Mouse (Mus musculus): ENCODE results near the gene Cabcoco1.

Cabcoco1 gene

GRCm38 (mm10) chr10:68507741-68508140, 34.0 kb downstream of the Cabcoco1 start:
- no peak for DNase-seq (ENCODE audit: low spot score)

- no peak for DNase-seq (ENCODE audit: low spot score)
These were observed 35.5 kb downstream of the Cabcoco1 start for GRCm38 (mm10) chr10:68506242-68506641.

- no peak for DNase-seq (ENCODE audit: low spot score)
These were observed 37.0 kb downstream of the Cabcoco1 start for GRCm38 (mm10) chr10:68504586-68505152.

- no peak for DNase-seq (ENCODE audit: low spot score)
These were observed 40.6 kb downstream of the Cabcoco1 start for GRCm38 (mm10) chr10:68501067-68501466.

GRCm38 (mm10) chr10:68495246-68495645, 46.5 kb downstream of the Cabcoco1 start:
- no peak for DNase-seq (ENCODE audit: low spot score)

- DNase-seq (ENCODE audit: low spot score) = no peak
These were observed 50.1 kb downstream of the Cabcoco1 start for GRCm38 (mm10) chr10:68491557-68491956.

GRCm38 (mm10) chr10:68490781-68491180, 50.9 kb downstream of the Cabcoco1 start:
- DNase-seq (ENCODE audit: low spot score) = no peak

GRCm38 (mm10) chr10:68472799-68473198, 68.9 kb downstream of the Cabcoco1 start:
- no peak for DNase-seq (ENCODE audit: low spot score)

GRCm38 (mm10) chr10:68465737-68466327, 75.9 kb downstream of the Cabcoco1 start:
- DNase-seq (ENCODE audit: low spot score) = no peak

- peak; percentile 41 for DNase-seq (ENCODE audit: low spot score)
These were observed 76.8 kb downstream of the Cabcoco1 start for GRCm38 (mm10) chr10:68464943-68465342.

GRCm38 (mm10) chr10:68459784-68460183, 81.9 kb downstream of the Cabcoco1 start:
- DNase-seq (ENCODE audit: low spot score) = no peak

GRCm38 (mm10) chr10:68457019-68457418, 84.7 kb downstream of the Cabcoco1 start:
- no peak for DNase-seq (ENCODE audit: low spot score)

GRCm38 (mm10) chr10:68454541-68454940, 87.2 kb downstream of the Cabcoco1 start:
- no peak for DNase-seq (ENCODE audit: low spot score)

- DNase-seq (ENCODE audit: low spot score) = no peak
These were observed 94.9 kb downstream of the Cabcoco1 start for GRCm38 (mm10) chr10:68446797-68447125.

GRCm38 (mm10) chr10:68445876-68446796, 95.6 kb downstream of the Cabcoco1 start:
- no peak for DNase-seq (ENCODE audit: low spot score)

- DNase-seq (ENCODE audit: low spot score) = no peak
These were observed 96.4 kb downstream of the Cabcoco1 start for GRCm38 (mm10) chr10:68445244-68445811.

- no peak for DNase-seq (ENCODE audit: low spot score)
These were observed 97.2 kb downstream of the Cabcoco1 start for GRCm38 (mm10) chr10:68444361-68445114.

GRCm38 (mm10) chr10:68443132-68443531, 98.6 kb downstream of the Cabcoco1 start:
- DNase-seq (ENCODE audit: low spot score) = no peak

GRCm38 (mm10) chr10:68442713-68443112, 99.0 kb downstream of the Cabcoco1 start:
- no peak for DNase-seq (ENCODE audit: low spot score)

- no peak for DNase-seq (ENCODE audit: low spot score)
These were observed 99.6 kb downstream of the Cabcoco1 start for GRCm38 (mm10) chr10:68441931-68442662.

- DNase-seq (ENCODE audit: low spot score) = no peak
These were observed 101.2 kb downstream of the Cabcoco1 start for GRCm38 (mm10) chr10:68440515-68440914.
